Mouse (Mus musculus) forebrain, postnatal 0 days (tissue): ENCODE data around the gene Tyw1. TPM values are rescaled to one million over a fixed set of nuclear protein-coding genes. Genes with fewer than 3 reads are reported as not detected.

Experiments
- ATAC-seq: fragments of 200-750 bp; cut with Nextera tagmentation; 2 replicates; pipeline ENCODE4 v1.8.0; 2017; ENCODE audit warnings: mild to moderate bottlenecking, moderate library complexity
- DNase-seq: peaks from one replicate; pipeline ENCODE4 v3.0.0-alpha.2; 2015
- H3K27ac ChIP-seq: fragments of 300-500 bp; sonication (generic); 2 replicates; pipeline ENCODE4 v1.5.1; 2014; ENCODE audit warnings: low read depth, mild to moderate bottlenecking, antibody characterized with exemption, low read length, moderate library complexity, mixed read lengths
- H3K27me3 ChIP-seq: fragments of 300-500 bp; sonication (generic); 2 replicates; pipeline ENCODE4 v1.6.1; 2014; ENCODE audit warnings: mild to moderate bottlenecking, low read length, mixed read lengths; ENCODE audit not compliant: insufficient read depth
- H3K36me3 ChIP-seq: fragments of 300-500 bp; sonication (generic); 2 replicates; pipeline ENCODE4 v1.6.1; 2014; ENCODE audit warnings: mild to moderate bottlenecking, moderate library complexity; ENCODE audit not compliant: insufficient read depth
- H3K4me1 ChIP-seq: fragments of 300-500 bp; sonication (generic); 2 replicates; pipeline ENCODE4 v1.6.1; 2014; ENCODE audit warnings: antibody characterized with exemption; ENCODE audit not compliant: insufficient read depth
- H3K4me2 ChIP-seq: fragments of 300-500 bp; sonication (generic); 2 replicates; pipeline ENCODE4 v1.6.1; 2014; ENCODE audit warnings: low read depth, mild to moderate bottlenecking, moderate library complexity
- H3K4me3 ChIP-seq: fragments of 300-500 bp; sonication (generic); 2 replicates; pipeline ENCODE4 v1.5.1; 2014; ENCODE audit warnings: low read depth, low read length, mixed read lengths
- H3K9ac ChIP-seq: fragments of 300-500 bp; sonication (generic); 2 replicates; pipeline ENCODE4 v1.6.1; 2014; ENCODE audit warnings: mild to moderate bottlenecking
- H3K9me3 ChIP-seq: fragments of 300-500 bp; sonication (generic); 2 replicates; pipeline ENCODE4 v1.6.1; 2016; ENCODE audit warnings: low read length
- CTCF ChIP-seq: sonication (generic); IDR thresholded peaks from 2 replicates; pipeline ENCODE4 v1.5.1; 2016; ENCODE audit warnings: antibody characterized with exemption, control low read depth, low read depth
- WGBS: fragments of 180-500 bp; shearing (Covaris S2); extraction: QIAGEN DNeasy Blood & Tissue Kit; methylation state at CpG from one replicate; pipeline ENCODE4 v1.1.7; 2014; 5-methylcytosine and 5-hydroxymethylcytosine counted together
- polyA plus RNA-seq: library from polyadenylated mRNA; unstranded; fragments of >200 nt; fragmentation: Nextera tagmentation; extraction: Ambion mirVana; gene quantifications from 2 replicates; pipeline ENCODE4 v1.2.1, GENCODE M21; 2015
- total RNA-seq: library from RNA; depleted of rRNA; stranded (reverse); fragments of >200 nt; gene quantifications from 2 replicates; pipeline ENCODE4 v1.2.3, GENCODE M21; 2014; rRNA removed

Gene Tyw1
- total RNA-seq (18.0 and 19.8 TPM in 2 replicates), polyA plus RNA-seq (17.8 and 18.5 TPM in 2 replicates)

DNA sequence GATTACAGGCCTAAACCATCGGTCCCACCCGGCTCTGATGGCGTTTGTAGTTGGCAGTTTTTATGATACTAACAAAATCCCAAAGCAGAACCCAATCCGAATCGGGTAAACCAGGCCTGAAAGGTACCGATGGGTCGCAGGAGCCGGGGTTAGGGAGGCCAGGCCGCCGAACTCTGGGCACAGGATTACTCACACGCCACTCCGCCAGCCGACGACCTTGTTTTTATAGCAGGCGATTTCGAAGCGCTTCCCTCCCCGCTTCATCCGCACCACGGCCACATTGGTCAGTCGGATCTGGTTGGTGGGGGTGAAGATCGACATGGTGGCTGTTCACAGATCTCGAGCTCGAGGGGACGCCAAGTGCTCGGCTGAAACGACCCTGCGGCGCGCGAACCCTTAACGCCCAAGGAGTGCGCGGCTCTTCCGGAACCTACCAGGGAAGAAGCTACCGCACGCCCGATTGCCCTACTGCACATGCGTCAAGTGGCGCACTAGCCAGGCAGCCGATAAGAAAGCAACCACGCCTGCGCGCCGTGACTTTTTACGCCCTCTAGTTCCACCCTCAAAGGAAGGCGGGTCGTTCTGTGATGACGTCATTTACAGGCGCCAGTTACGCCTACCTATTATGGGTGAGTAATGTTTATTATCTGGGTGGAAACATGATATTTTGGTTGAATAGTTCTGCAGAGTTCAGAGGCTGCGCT, at the start of gene Tyw1, which contains the start of gene Sbds:
Tyw1 (plus strand) TSS at position 603 of the 704 bp plus-strand sequence.
Sbds (minus strand) TSS at position 514 of the 704 bp plus-strand sequence.
- no peaks in the 10 kb centered on the region for H3K9me3 ChIP-seq
- peak within 1 kb of the TSS; percentile 89 for H3K27ac ChIP-seq
- H3K27me3 ChIP-seq = no peaks in the 10 kb centered on the region
- H3K4me1 ChIP-seq = peaks cover 13% of the 10 kb centered on the region; the same call in 1 of the 2 replicates
- H3K36me3 ChIP-seq = peaks cover 25% of the 10 kb centered on the region
- peak within 1 kb of the TSS; percentile 84 for H3K9ac ChIP-seq
- DNase-seq = peak; percentile 99
- H3K4me3 ChIP-seq = peak within 1 kb of the TSS; percentile 68
- H3K4me2 ChIP-seq = peak within 1 kb of the TSS; percentile 67
- ATAC-seq = peak; percentile 93
- TF ChIP-seq CTCF = peak; percentile 51
- WGBS = under 1% methylated on average over 52 of the region's 52 CpGs

GRCm38 (mm10) chr5:130207299-130207698, 48.1 kb upstream of the Tyw1 start:
- Histone ChIP-seq H3K9ac (no peak overlapping the region), H3K9me3 (no peaks in the 10 kb centered on the region), H3K27me3 (no peaks in the 10 kb centered on the region), H3K4me2 (no peak overlapping the region), H3K27ac (no peak overlapping the region), H3K4me3 (no peak overlapping the region), H3K4me1 (no peaks in the 10 kb centered on the region), H3K36me3 (peaks cover 45% of the 10 kb centered on the region)
- no peak for TF ChIP-seq CTCF
- no peak for ATAC-seq
- no peak for DNase-seq
- 89% methylated on average over 4 of the region's 4 CpGs for WGBS

- no peak overlapping the region for H3K4me2 ChIP-seq
- 90% methylated on average over 11 of the region's 11 CpGs for WGBS
- no peaks in the 10 kb centered on the region for H3K27me3 ChIP-seq
- no peak for TF ChIP-seq CTCF
- no peak for DNase-seq
- H3K4me3 ChIP-seq = no peak overlapping the region
- peaks cover 51% of the 10 kb centered on the region for H3K36me3 ChIP-seq
- H3K4me1 ChIP-seq = no peaks in the 10 kb centered on the region
- H3K9ac ChIP-seq = no peak overlapping the region
- no peak overlapping the region for H3K27ac ChIP-seq
- no peak for ATAC-seq
- H3K9me3 ChIP-seq = no peaks in the 10 kb centered on the region
These were observed 42.5 kb upstream of the Tyw1 start for GRCm38 (mm10) chr5:130212956-130213355.

DNA sequence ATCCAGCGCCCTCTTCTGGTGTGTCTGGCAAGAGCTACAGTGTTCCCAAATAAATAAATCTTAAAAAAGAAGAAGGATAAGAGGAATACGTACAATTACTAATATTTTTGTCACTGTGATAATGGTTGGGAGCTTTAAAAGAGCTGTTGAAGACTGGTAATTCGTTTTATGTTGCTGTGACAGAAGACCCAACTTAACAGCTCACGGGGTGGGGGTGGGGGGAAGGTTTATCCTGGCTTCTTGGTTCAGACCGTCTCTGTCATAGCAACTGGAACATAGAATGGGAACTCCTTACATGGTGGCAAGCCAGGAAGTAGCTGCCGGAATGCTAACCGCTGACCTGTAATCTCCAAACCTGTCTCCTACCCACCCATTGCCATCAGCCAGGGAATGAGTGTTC, 38.6 kb upstream of the Tyw1 start, which contains the start of gene Tmem248:
Tmem248 (plus strand) TSS at position 301 of the 400 bp plus-strand sequence.
- no peak within 1 kb of the TSS for H3K27ac ChIP-seq
- TF ChIP-seq CTCF = peak; percentile 12; the same call in 1 of the 2 replicates
- DNase-seq (no peak), ATAC-seq (no peak)
- no peak within 1 kb of the TSS for H3K4me2 ChIP-seq
- peaks cover 18% of the 10 kb centered on the region for H3K36me3 ChIP-seq
- H3K4me1 ChIP-seq = peaks cover 7% of the 10 kb centered on the region; the same call in 1 of the 2 replicates
- H3K9me3 ChIP-seq = no peaks in the 10 kb centered on the region
- H3K9ac ChIP-seq = no peak within 1 kb of the TSS
- no peak within 1 kb of the TSS for H3K4me3 ChIP-seq
- H3K27me3 ChIP-seq = no peaks in the 10 kb centered on the region
- 85% methylated on average over 7 of the region's 7 CpGs for WGBS

DNA sequence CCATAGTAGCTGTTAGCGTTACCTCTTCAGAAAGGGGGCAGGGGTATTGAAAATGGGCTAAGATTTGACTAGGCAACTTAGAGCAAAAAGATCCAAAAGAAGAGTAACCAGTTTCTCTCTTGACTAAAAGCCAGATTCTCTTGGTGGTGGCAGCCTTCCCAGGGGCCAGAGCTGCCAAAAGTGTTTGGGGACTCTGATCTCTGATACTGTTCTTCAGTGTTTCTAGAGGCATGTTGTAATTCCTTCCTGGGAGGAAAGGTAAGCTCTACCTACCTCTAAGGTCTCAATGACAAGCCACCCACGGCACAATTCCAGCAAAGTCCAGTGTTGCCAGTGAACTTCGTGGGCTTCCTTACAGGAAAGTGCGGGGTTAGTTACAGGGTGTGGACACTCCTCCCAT, 38.0 kb upstream of the Tyw1 start:
- peaks cover 7% of the 10 kb centered on the region; the same call in 1 of the 2 replicates for H3K4me1 ChIP-seq
- H3K27me3 ChIP-seq = no peaks in the 10 kb centered on the region
- no peak overlapping the region for H3K4me3 ChIP-seq
- H3K4me2 ChIP-seq = no peak overlapping the region
- WGBS = 91% methylated on average over 4 of the region's 4 CpGs
- peaks cover 14% of the 10 kb centered on the region for H3K36me3 ChIP-seq
- no peak for TF ChIP-seq CTCF
- H3K27ac ChIP-seq = no peak overlapping the region
- H3K9ac ChIP-seq = no peak overlapping the region
- H3K9me3 ChIP-seq = no peaks in the 10 kb centered on the region
- no peak for DNase-seq
- no peak for ATAC-seq

- no peak overlapping the region for H3K27ac ChIP-seq
- H3K9ac ChIP-seq = no peak overlapping the region
- WGBS = 90% methylated on average over 5 of the region's 5 CpGs
- peaks cover 5% of the 10 kb centered on the region for H3K36me3 ChIP-seq
- H3K4me2 ChIP-seq = no peak overlapping the region
- no peak for ATAC-seq
- peaks cover 10% of the 10 kb centered on the region for H3K4me1 ChIP-seq
- DNase-seq = no peak
- no peak for TF ChIP-seq CTCF
- H3K9me3 ChIP-seq = no peaks in the 10 kb centered on the region
- H3K27me3 ChIP-seq = no peaks in the 10 kb centered on the region
- no peak overlapping the region for H3K4me3 ChIP-seq
These were observed 37.1 kb upstream of the Tyw1 start for GRCm38 (mm10) chr5:130218336-130218735.

DNA sequence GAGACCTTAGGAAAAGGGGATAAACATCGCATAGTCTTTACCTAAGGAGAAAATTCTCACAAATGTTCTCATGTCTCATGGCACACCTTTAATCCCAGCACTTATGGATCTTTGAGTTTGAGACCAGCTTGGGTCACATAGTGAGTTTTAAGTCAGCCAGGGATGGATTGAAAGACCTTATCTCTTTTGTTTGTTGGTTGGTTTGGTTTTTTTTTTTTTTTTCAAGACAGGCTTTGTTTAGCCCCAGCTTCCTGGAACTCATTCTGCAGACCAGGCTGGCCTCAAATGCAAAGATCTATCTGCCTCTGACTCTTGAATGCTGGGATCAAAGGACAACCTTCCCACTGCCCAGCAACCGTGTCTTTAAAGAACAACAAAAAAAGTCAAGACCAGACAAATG, 34.1 kb upstream of the Tyw1 start:
- peak overlapping the region; percentile 81; the same call in 1 of the 2 replicates for H3K27ac ChIP-seq
- ATAC-seq = no peak

More for the DNA sequence above, 34.1 kb upstream of the Tyw1 start:
- H3K27me3 ChIP-seq = no peaks in the 10 kb centered on the region
- TF ChIP-seq CTCF = no peak
- WGBS = 51% methylated on average over 2 of the region's 2 CpGs
- no peak for DNase-seq
- peak overlapping the region; percentile 85 for H3K9ac ChIP-seq
- no peaks in the 10 kb centered on the region for H3K9me3 ChIP-seq
- no peaks in the 10 kb centered on the region for H3K36me3 ChIP-seq
- H3K4me3 ChIP-seq = peak overlapping the region; percentile 91
- H3K4me1 ChIP-seq = peaks cover 16% of the 10 kb centered on the region
- H3K4me2 ChIP-seq = peak overlapping the region; percentile 68
